Mouse (Mus musculus) bone marrow macrophage, adult 2 months (primary cell): Measurements from ENCODE around the gene Mthfr. TPM values are rescaled to one million over a fixed set of nuclear protein-coding genes. Genes with fewer than 3 reads are reported as not detected.
A peak's percentile ranks its signal among the peaks of the same experiment; 100 is the strongest.
"Not testable (repeated sequence)": the region's sequence is repeated elsewhere in the genome, so short reads cannot be mapped to it uniquely, and the experiment has no call there.

Source experiments
- H3K27ac ChIP-seq: 2 replicates; pipeline ENCODE4 v1.5.1; 2012; ENCODE audit warnings: low read depth, low read length; ENCODE audit not compliant: insufficient read depth
- H3K4me1 ChIP-seq: 2 replicates; pipeline ENCODE4 v1.6.1; 2012; ENCODE audit warnings: low read length; ENCODE audit not compliant: control insufficient read depth, insufficient read depth
- H3K4me3 ChIP-seq: 2 replicates; pipeline ENCODE4 v1.5.1; 2012; ENCODE audit warnings: mild to moderate bottlenecking, low read length, moderate library complexity; ENCODE audit not compliant: insufficient read depth
- CTCF ChIP-seq: IDR thresholded peaks from 2 replicates; pipeline ENCODE4 v1.5.1; 2012; ENCODE audit warnings: low read depth, mild to moderate bottlenecking, low read length, moderate library complexity
- POLR2A ChIP-seq: IDR thresholded peaks from 2 replicates; pipeline ENCODE4 v1.6.1; 2012; ENCODE audit warnings: mild to moderate bottlenecking, low read depth, low read length, borderline replicate concordance
- polyA plus RNA-seq: library from polyadenylated mRNA; stranded (reverse); fragments of >200 nt; gene quantifications from 2 replicates; pipeline ENCODE4 v1.2.4, GENCODE M21; 2012; ENCODE audit not compliant: missing spikeins, insufficient read depth, insufficient read length

Mthfr gene
- polyA plus RNA-seq, 1 experiment, result 59.0 TPM

- H3K4me3 ChIP-seq, result peak overlapping the region; percentile 79
- peak overlapping the region; percentile 79 for H3K27ac ChIP-seq
- peaks cover 25% of the 10 kb centered on the region for H3K4me1 ChIP-seq
- TF ChIP-seq POLR2A, result no peak
- TF ChIP-seq CTCF, result no peak
These were observed 564 bp downstream of the Mthfr start for GRCm38 (mm10) chr4:148039254-148040028.

- no peak for TF ChIP-seq POLR2A
- TF ChIP-seq CTCF, result no peak
- H3K27ac ChIP-seq, result peak overlapping the region; percentile 79
- peak overlapping the region; percentile 79 for H3K4me3 ChIP-seq
- peaks cover 25% of the 10 kb centered on the region for H3K4me1 ChIP-seq
These were observed 1.4 kb downstream of the Mthfr start for GRCm38 (mm10) chr4:148040029-148040830.

- Histone ChIP-seq H3K4me3 (peak overlapping the region; percentile 79), H3K4me1 (peaks cover 25% of the 10 kb centered on the region), H3K27ac (peak overlapping the region; percentile 85)
- TF ChIP-seq CTCF (no peak), POLR2A (no peak)
These were observed 2.2 kb downstream of the Mthfr start for GRCm38 (mm10) chr4:148040933-148041610.

GRCm38 (mm10) chr4:148041611-148042191, 2.8 kb downstream of the Mthfr start:
- peak overlapping the region; percentile 69 for H3K4me3 ChIP-seq
- peaks cover 25% of the 10 kb centered on the region for H3K4me1 ChIP-seq
- peak overlapping the region; percentile 85 for H3K27ac ChIP-seq
- TF ChIP-seq CTCF, result no peak
- TF ChIP-seq POLR2A, result no peak

GRCm38 (mm10) chr4:148043327-148043726, 4.5 kb downstream of the Mthfr start:
- H3K4me3 ChIP-seq, result not testable (repeated sequence)
- H3K4me1 ChIP-seq, result peaks cover 21% of the 10 kb centered on the region

GRCm38 (mm10) chr4:148044113-148044512, 5.2 kb downstream of the Mthfr start:
- H3K27ac ChIP-seq, result no peak overlapping the region
- no peak overlapping the region for H3K4me3 ChIP-seq
- no peak for TF ChIP-seq POLR2A
- no peak for TF ChIP-seq CTCF
- peaks cover 21% of the 10 kb centered on the region for H3K4me1 ChIP-seq

More at GRCm38 (mm10) chr4:148043327-148043726, 4.5 kb downstream of the Mthfr start:
- not testable (repeated sequence) for H3K27ac ChIP-seq

GRCm38 (mm10) chr4:148046450-148047031, 7.7 kb downstream of the Mthfr start:
- peaks cover 14% of the 10 kb centered on the region for H3K4me1 ChIP-seq
- TF ChIP-seq POLR2A (no peak), CTCF (no peak)
- no peak overlapping the region for H3K27ac ChIP-seq
- no peak overlapping the region for H3K4me3 ChIP-seq

GRCm38 (mm10) chr4:148050396-148050914, 11.6 kb downstream of the Mthfr start:
- H3K4me3 ChIP-seq, result not testable (repeated sequence)

GRCm38 (mm10) chr4:148051046-148051776, 12.3 kb downstream of the Mthfr start:
- TF ChIP-seq POLR2A, result no peak
- no peak for TF ChIP-seq CTCF

More at GRCm38 (mm10) chr4:148050396-148050914, 11.6 kb downstream of the Mthfr start:
- not testable (repeated sequence) for H3K27ac ChIP-seq, H3K4me1 ChIP-seq

More at GRCm38 (mm10) chr4:148051046-148051776, 12.3 kb downstream of the Mthfr start:
- H3K4me1 ChIP-seq, result no peaks in the 10 kb centered on the region
- H3K4me3 ChIP-seq, result no peak overlapping the region
- no peak overlapping the region for H3K27ac ChIP-seq
